In the genomic region with DNA sequence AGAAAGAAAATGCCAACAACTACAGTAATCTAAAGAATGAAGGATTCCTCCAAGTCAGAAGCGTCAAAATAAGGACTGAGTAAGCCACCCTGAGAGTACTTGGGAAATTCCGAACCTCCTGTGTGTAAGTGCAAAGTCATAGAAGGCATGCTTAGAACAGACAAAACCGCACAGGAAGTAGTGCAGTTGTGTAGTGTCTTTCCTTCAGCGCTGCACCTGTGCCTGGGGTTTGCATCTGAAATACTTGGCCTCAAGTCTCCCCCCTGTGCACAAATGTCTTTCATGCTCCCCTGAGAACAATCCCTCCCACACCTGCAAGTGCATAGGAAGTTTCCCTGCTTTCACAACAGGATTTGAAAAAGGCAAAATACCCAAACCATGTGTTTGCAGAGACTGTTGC, we compare ENCODE assay signal across 15 mouse cellular contexts. TPM values are rescaled to one million over a fixed set of nuclear protein-coding genes. Genes with fewer than 3 reads are reported as not detected.
A peak's percentile ranks its signal among the peaks of the same experiment; 100 is the strongest.
DNase-seq lines count a peak whose midpoint lies in the region; ATAC-seq lines count a peak whose summit lies in the region.
"Had no signal": no experiment of that assay in that cellular context is flagged by ENCODE, and none has a peak within 500 bp of the region (broad histone marks: within the 10 kb centered on the region; RNA-seq: fewer than 3 reads in every experiment).

No protein-coding gene starts in this region.

- no peak for ATAC-seq in forebrain, embryonic 14.5 days
- no peak for ATAC-seq in hindbrain, embryonic 11.5 days (ENCODE audit: low FRiP score)
- ATAC-seq in midbrain, embryonic 13.5 days = no peak
- ATAC-seq: Patski had no signal

- peaks cover 100% of the 10 kb centered on the region for H3K27me3 ChIP-seq in forebrain, embryonic 10.5 days (ENCODE audit: poor library complexity, severe bottlenecking)
- H3K27me3 ChIP-seq in forebrain, embryonic 14.5 days (replicated peaks; ENCODE audit: control insufficient read depth, insufficient read depth, low read length) = peaks cover 95% of the 10 kb centered on the region
- peaks cover 35% of the 10 kb centered on the region for H3K27me3 ChIP-seq in hindbrain, embryonic 11.5 days (ENCODE audit: control insufficient read depth, insufficient read depth, low read length)
- H3K27me3 ChIP-seq in midbrain, embryonic 13.5 days = peaks cover 76% of the 10 kb centered on the region
- peaks cover 100% of the 10 kb centered on the region for H3K27me3 ChIP-seq in embryonic facial prominence, embryonic 10.5 days (replicated peaks; ENCODE audit: low read depth, poor library complexity, severe bottlenecking)

- DNase-seq in forebrain, embryonic 10.5 days (ENCODE audit: extremely low spot score, low spot score) = peak; percentile 19
- DNase-seq in forebrain, embryonic 14.5 days (ENCODE audit: low spot score) = no peak
- peak; percentile 35 for DNase-seq in hindbrain, embryonic 11.5 days (ENCODE audit: low spot score)
- DNase-seq in thymus, postnatal 0 days (ENCODE audit: low spot score) = peak; percentile 93
- no peak for DNase-seq in kidney, adult 8-10 months
- DNase-seq in spleen, adult 18-20 months = no peak
- no peak for DNase-seq in embryonic facial prominence, embryonic 10.5 days (ENCODE audit: low spot score)
- DNase-seq: kidney, postnatal 14 days had no signal

- no peak overlapping the region for H3K9ac ChIP-seq in forebrain, embryonic 14.5 days (ENCODE audit: low read length)
- no peak overlapping the region for H3K9ac ChIP-seq in hindbrain, embryonic 11.5 days (ENCODE audit: low read depth, low read length)
- no peak overlapping the region for H3K9ac ChIP-seq in midbrain, embryonic 13.5 days (replicated peaks)
- H3K9ac ChIP-seq: limb, embryonic 12.5 days had no signal

- WGBS in forebrain, embryonic 10.5 days = 2% methylated on average over 4 of the region's 4 CpGs
- WGBS in forebrain, embryonic 14.5 days = 5% methylated on average over 4 of the region's 4 CpGs
- 6% methylated on average over 4 of the region's 4 CpGs for WGBS in hindbrain, embryonic 11.5 days
- 13% methylated on average over 4 of the region's 4 CpGs for WGBS in midbrain, embryonic 13.5 days
- 11% methylated on average over 4 of the region's 4 CpGs for WGBS in embryonic facial prominence, embryonic 10.5 days

- no peaks in the 10 kb centered on the region for H3K9me3 ChIP-seq in forebrain, embryonic 10.5 days
- no peaks in the 10 kb centered on the region for H3K9me3 ChIP-seq in forebrain, embryonic 14.5 days (replicated peaks; ENCODE audit: control insufficient read depth, low read length)
- no peaks in the 10 kb centered on the region for H3K9me3 ChIP-seq in hindbrain, embryonic 11.5 days (ENCODE audit: control insufficient read depth, low read length)
- no peaks in the 10 kb centered on the region for H3K9me3 ChIP-seq in midbrain, embryonic 13.5 days
- no peaks in the 10 kb centered on the region for H3K9me3 ChIP-seq in embryonic facial prominence, embryonic 10.5 days
- H3K9me3 ChIP-seq: limb, embryonic 12.5 days had no signal

- H3K4me1 ChIP-seq in forebrain, embryonic 10.5 days = peaks cover 84% of the 10 kb centered on the region
- H3K4me1 ChIP-seq in forebrain, embryonic 14.5 days (ENCODE audit: control insufficient read depth, insufficient read depth, low read length) = no peaks in the 10 kb centered on the region
- H3K4me1 ChIP-seq in hindbrain, embryonic 11.5 days (replicated peaks; ENCODE audit: control insufficient read depth, insufficient read depth, low read length) = peaks cover 9% of the 10 kb centered on the region
- peaks cover 78% of the 10 kb centered on the region for H3K4me1 ChIP-seq in midbrain, embryonic 13.5 days (replicated peaks)
- H3K4me1 ChIP-seq in embryonic facial prominence, embryonic 10.5 days = peaks cover 35% of the 10 kb centered on the region

- H3K4me3 ChIP-seq in forebrain, embryonic 10.5 days = no peak overlapping the region
- no peak overlapping the region for H3K4me3 ChIP-seq in forebrain, embryonic 14.5 days (ENCODE audit: low read depth, low read length)
- no peak overlapping the region for H3K4me3 ChIP-seq in hindbrain, embryonic 11.5 days (ENCODE audit: low read depth, low read length)
- peak overlapping the region; percentile 24 for H3K4me3 ChIP-seq in midbrain, embryonic 13.5 days (replicated peaks)
- H3K4me3 ChIP-seq in embryonic facial prominence, embryonic 10.5 days = no peak overlapping the region
- H3K4me3 ChIP-seq: limb, embryonic 12.5 days had no signal

- no peaks in the 10 kb centered on the region for H3K36me3 ChIP-seq in forebrain, embryonic 10.5 days (replicated peaks)
- no peaks in the 10 kb centered on the region for H3K36me3 ChIP-seq in forebrain, embryonic 14.5 days (ENCODE audit: control insufficient read depth, insufficient read depth, low read length)
- H3K36me3 ChIP-seq in hindbrain, embryonic 11.5 days (ENCODE audit: control insufficient read depth, insufficient read depth, low read length) = no peaks in the 10 kb centered on the region
- no peaks in the 10 kb centered on the region for H3K36me3 ChIP-seq in midbrain, embryonic 13.5 days
- no peaks in the 10 kb centered on the region for H3K36me3 ChIP-seq in embryonic facial prominence, embryonic 10.5 days (replicated peaks)
- H3K36me3 ChIP-seq: limb, embryonic 12.5 days had no signal

- H3K27ac ChIP-seq in forebrain, embryonic 10.5 days = no peak overlapping the region
- H3K27ac ChIP-seq in forebrain, embryonic 14.5 days (ENCODE audit: low read depth, low read length) = no peak overlapping the region
- H3K27ac ChIP-seq in hindbrain, embryonic 11.5 days (ENCODE audit: low read depth, low read length) = no peak overlapping the region
- H3K27ac ChIP-seq in midbrain, embryonic 13.5 days = no peak overlapping the region
- H3K27ac ChIP-seq in embryonic facial prominence, embryonic 10.5 days (replicated peaks) = no peak overlapping the region
- H3K27ac ChIP-seq: limb, embryonic 12.5 days had no signal

- H3K4me2 ChIP-seq in forebrain, embryonic 14.5 days (ENCODE audit: low read length) = no peak overlapping the region
- 0 out of 2 replicates have a peak overlapping the region, but pooled peaks have one; percentile 0 for H3K4me2 ChIP-seq in hindbrain, embryonic 11.5 days (replicated peaks; ENCODE audit: low read depth, low read length)
- H3K4me2 ChIP-seq in midbrain, embryonic 13.5 days (replicated peaks) = peak overlapping the region; percentile 39
- H3K4me2 ChIP-seq: limb, embryonic 12.5 days had no signal

RNA-seq across cellular contexts. Expression of gene Foxb1, which starts 3.5 kb away (rescaled TPM):
- polyA plus RNA-seq in forebrain, embryonic 10.5 days (2016; fragmentation: Nextera tagmentation; extraction: Ambion mirVana) = 2.4 and 3.4 TPM in 2 replicates
- 2.2 and 2.5 TPM in 2 replicates for polyA plus RNA-seq in forebrain, embryonic 14.5 days (2014; fragmentation: Nextera tagmentation; extraction: Ambion mirVana)
- polyA plus RNA-seq in hindbrain, embryonic 11.5 days (2014; fragmentation: Nextera tagmentation; extraction: Ambion mirVana) = 3.1 and 3.8 TPM in 2 replicates
- 14.2 and 20.6 TPM in 2 replicates for polyA plus RNA-seq in midbrain, embryonic 13.5 days (2015; fragmentation: Nextera tagmentation; extraction: Ambion mirVana)
- 0.51 and 0.70 TPM in 2 replicates for polyA plus RNA-seq in thymus, postnatal 0 days (2015; fragmentation: Nextera tagmentation; extraction: Ambion mirVana)
- polyA plus RNA-seq in embryonic facial prominence, embryonic 10.5 days (2016; fragmentation: Nextera tagmentation; extraction: Ambion mirVana) = 0.26 and 2.2 TPM in 2 replicates
- polyA plus RNA-seq: cortical plate, adult 2 months; heart, postnatal 0 days; limb, embryonic 12.5 days; lung, embryonic 16.5 days; Patski; small intestine, adult 2 months had no signal

Comparison
In these comparisons a context has a peak if more than half of its experiments do, and no peak if none do; other contexts are left out.
1. DNase-seq: peak in forebrain, embryonic 10.5 days (single experiment), hindbrain, embryonic 11.5 days (single experiment) and thymus, postnatal 0 days (single experiment); none in forebrain, embryonic 14.5 days (single experiment), kidney, adult 8-10 months (0 of 2), spleen, adult 18-20 months (0 of 2) and embryonic facial prominence, embryonic 10.5 days (single experiment).